Mouse (Mus musculus) midbrain, embryonic 16.5 days (tissue): ENCODE measurements around the gene Fzd7. TPM values are rescaled to one million over a fixed set of nuclear protein-coding genes. Genes with fewer than 3 reads are reported as not detected.
"Not testable (repeated sequence)": the region's sequence is repeated elsewhere in the genome, so short reads cannot be mapped to it uniquely, and the experiment has no call there.

Experiments used
- ATAC-seq: fragments of 200-750 bp; cut with Nextera tagmentation; 2 replicates; pipeline ENCODE4 v1.8.0; 2017; ENCODE audit warnings: moderate TSS enrichment
- H3K27ac ChIP-seq: fragments of 300-500 bp; sonication (generic); 2 replicates; pipeline ENCODE4 v1.5.1; 2014; ENCODE audit warnings: mild to moderate bottlenecking, low read length, mixed read lengths
- H3K27me3 ChIP-seq: fragments of 300-500 bp; sonication (generic); 2 replicates; pipeline ENCODE4 v1.6.1; 2014; ENCODE audit warnings: low read depth, low read length, mixed read lengths; ENCODE audit not compliant: control insufficient read depth, insufficient read depth
- H3K36me3 ChIP-seq: fragments of 300-500 bp; sonication (generic); 2 replicates; pipeline ENCODE4 v1.6.1; 2014; ENCODE audit warnings: mild to moderate bottlenecking, low read length, moderate library complexity, mixed read lengths; ENCODE audit not compliant: control insufficient read depth, insufficient read depth
- H3K4me1 ChIP-seq: fragments of 300-500 bp; sonication (generic); 2 replicates; pipeline ENCODE4 v1.6.1; 2014; ENCODE audit warnings: mild to moderate bottlenecking, low read length, mixed read lengths; ENCODE audit not compliant: control insufficient read depth, insufficient read depth
- H3K4me2 ChIP-seq: fragments of 300-500 bp; sonication (generic); 2 replicates; pipeline ENCODE4 v1.6.1; 2014; ENCODE audit warnings: mild to moderate bottlenecking, low read length, mixed read lengths
- H3K4me3 ChIP-seq: fragments of 300-500 bp; sonication (generic); 2 replicates; pipeline ENCODE4 v1.5.1; 2014; ENCODE audit warnings: low read depth, mild to moderate bottlenecking, low read length, moderate library complexity, mixed read lengths
- H3K9ac ChIP-seq: fragments of 300-500 bp; sonication (generic); 2 replicates; pipeline ENCODE4 v1.6.1; 2014; ENCODE audit warnings: low read depth, low read length, mixed read lengths
- H3K9me3 ChIP-seq: fragments of 300-500 bp; sonication (generic); replicated peaks from 2 replicates; pipeline ENCODE4 v1.6.1; 2014; ENCODE audit warnings: mild to moderate bottlenecking, low read length, mixed read lengths; ENCODE audit not compliant: control insufficient read depth, poor library complexity, severe bottlenecking
- WGBS: fragments of 180-500 bp; shearing (Covaris S2); extraction: QIAGEN DNeasy Blood & Tissue Kit; methylation state at CpG from one replicate; pipeline ENCODE4 v1.1.7; 2014; 5-methylcytosine and 5-hydroxymethylcytosine counted together
- polyA plus RNA-seq: library from polyadenylated mRNA; unstranded; fragments of >200 nt; fragmentation: Nextera tagmentation; extraction: Ambion mirVana; gene quantifications from 2 replicates; pipeline ENCODE4 v1.2.1, GENCODE M21; 2015

Gene Fzd7
- polyA plus RNA-seq = 2.6 and 3.2 TPM in 2 replicates

DNA sequence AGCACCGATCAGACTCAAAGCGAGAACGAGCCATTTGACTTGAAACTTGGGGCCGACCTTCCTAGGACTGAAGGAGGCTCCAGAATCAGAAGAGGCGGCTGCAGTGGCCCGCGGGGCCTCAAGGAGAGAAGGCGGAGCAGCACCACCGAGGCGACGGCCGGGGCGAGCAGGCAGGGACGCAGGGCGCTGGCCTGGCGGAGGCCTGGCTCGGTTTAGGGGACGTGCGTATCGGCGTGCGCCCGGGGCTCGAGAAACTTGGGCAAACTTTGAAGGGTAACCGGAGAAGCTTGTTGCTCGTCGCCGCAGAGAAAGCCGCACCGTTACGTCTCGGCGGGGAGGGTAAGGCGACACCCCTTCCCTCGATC, at the start of gene Fzd7:
Gene Fzd7, plus strand, starts transcription at position 94 of the 365 bp plus-strand sequence.
- peak within 1 kb of the TSS; percentile 60 for H3K9ac ChIP-seq
- peak within 1 kb of the TSS; percentile 30 for H3K27ac ChIP-seq
- no peaks in the 10 kb centered on the region for H3K9me3 ChIP-seq
- peaks cover 24% of the 10 kb centered on the region for H3K4me1 ChIP-seq
- ATAC-seq = peak; percentile 13; the same call in 1 of the 2 replicates
- peak within 1 kb of the TSS; percentile 96 for H3K4me2 ChIP-seq
- peaks cover 3% of the 10 kb centered on the region for H3K27me3 ChIP-seq
- H3K4me3 ChIP-seq = peak within 1 kb of the TSS; percentile 52
- H3K36me3 ChIP-seq = no peaks in the 10 kb centered on the region
- WGBS = 0% methylated on average over 35 of the region's 35 CpGs

DNA sequence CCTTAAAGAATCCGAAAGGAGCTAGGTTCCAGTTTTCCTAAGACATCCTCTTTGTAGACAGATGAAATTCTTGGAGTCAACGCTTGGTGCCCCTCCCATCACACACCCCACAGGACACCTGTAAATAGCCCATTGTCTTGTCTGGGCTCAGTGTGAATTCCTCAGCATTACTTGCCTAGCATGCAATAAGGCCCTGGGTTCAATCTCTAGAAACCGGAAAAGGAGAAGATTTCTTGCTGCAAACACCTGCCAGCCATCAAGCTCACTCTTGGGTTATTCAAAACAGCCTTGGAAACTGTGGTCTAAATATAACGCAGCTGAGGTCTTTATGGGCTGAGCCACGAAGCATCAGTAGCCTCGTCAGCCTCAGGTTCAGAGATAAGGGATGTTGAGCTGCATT, 48.9 kb upstream of the Fzd7 start:
- Histone ChIP-seq H3K36me3 (no peaks in the 10 kb centered on the region), H3K4me1 (peaks cover 6% of the 10 kb centered on the region), H3K27ac (no peak overlapping the region), H3K27me3 (no peaks in the 10 kb centered on the region), H3K4me2 (no peak overlapping the region), H3K4me3 (no peak overlapping the region), H3K9ac (no peak overlapping the region), H3K9me3 (no peaks in the 10 kb centered on the region)
- 83% methylated on average over 6 of the region's 6 CpGs for WGBS
- ATAC-seq = no peak

DNA sequence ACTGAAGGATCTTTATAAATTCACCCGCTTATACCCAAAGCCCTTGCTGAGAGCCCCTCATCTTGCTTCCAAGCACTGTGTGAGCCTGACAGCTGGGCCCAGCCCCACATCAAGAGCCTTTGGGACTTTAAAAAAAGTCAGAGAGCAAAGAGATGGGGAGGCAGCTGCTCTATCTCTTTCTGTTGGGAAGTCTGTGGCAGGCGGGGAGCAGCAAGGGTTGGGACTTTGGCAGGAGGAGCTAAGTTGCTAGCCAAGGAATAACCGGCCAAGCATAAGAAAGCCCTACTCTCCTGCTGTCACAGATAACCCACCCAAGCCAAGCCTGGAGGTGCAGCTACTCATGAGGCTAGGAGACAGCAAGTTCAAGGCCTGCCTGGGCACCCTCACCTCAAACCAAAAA, 48.2 kb upstream of the Fzd7 start:
- Histone ChIP-seq H3K4me3 (no peak overlapping the region), H3K36me3 (no peaks in the 10 kb centered on the region), H3K27me3 (no peaks in the 10 kb centered on the region), H3K9ac (no peak overlapping the region), H3K4me2 (no peak overlapping the region), H3K27ac (no peak overlapping the region), H3K9me3 (no peaks in the 10 kb centered on the region), H3K4me1 (peaks cover 7% of the 10 kb centered on the region)
- ATAC-seq = no peak
- 55% methylated on average over 3 of the region's 3 CpGs for WGBS

DNA sequence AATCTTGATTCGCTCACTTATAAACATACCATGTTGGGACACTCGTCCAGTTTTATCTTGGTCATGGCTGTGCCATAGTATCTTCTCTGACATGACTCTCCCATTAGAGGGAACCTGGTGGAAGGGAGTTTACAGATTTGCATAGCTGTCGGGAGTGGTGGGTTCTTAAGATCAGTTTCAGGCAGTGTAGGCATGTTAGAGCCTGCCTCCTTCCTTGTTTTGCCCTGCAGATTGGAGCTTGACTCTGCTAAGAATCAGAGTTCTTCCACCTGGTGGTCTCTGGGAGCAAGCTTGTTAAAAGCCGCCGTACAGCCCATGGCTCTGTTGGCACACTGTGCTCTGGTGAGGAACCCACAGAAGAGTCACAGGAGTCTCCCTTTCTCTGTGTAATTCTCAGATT, 47.0 kb upstream of the Fzd7 start:
- 93% methylated on average over 5 of the region's 5 CpGs for WGBS
- no peaks in the 10 kb centered on the region for H3K27me3 ChIP-seq
- ATAC-seq = no peak
- H3K4me1 ChIP-seq = peaks cover 7% of the 10 kb centered on the region
- no peaks in the 10 kb centered on the region for H3K36me3 ChIP-seq
- H3K4me3 ChIP-seq = no peak overlapping the region
- no peak overlapping the region for H3K4me2 ChIP-seq
- no peak overlapping the region for H3K9ac ChIP-seq
- no peaks in the 10 kb centered on the region for H3K9me3 ChIP-seq
- H3K27ac ChIP-seq = no peak overlapping the region

DNA sequence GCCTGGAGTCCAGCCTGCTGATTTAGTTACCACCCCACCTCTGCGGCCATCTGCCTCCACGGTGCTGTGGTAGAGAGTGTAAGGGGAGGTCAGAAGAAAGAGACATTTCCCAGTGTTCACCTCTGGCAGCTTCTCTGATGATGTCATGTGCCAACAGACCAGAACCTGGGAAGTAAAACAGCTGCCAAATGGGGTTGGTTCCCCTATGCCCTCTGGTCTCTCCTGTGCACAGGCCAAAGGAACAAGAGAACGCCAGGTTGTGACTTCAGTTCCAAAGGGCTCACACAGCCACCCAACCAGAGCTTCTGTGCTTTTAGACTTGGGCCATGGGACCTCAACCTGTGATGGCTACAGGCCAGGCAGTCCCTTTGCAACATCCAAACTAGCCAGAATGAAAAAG, 45.9 kb upstream of the Fzd7 start:
- WGBS = 90% methylated on average over 3 of the region's 3 CpGs
- H3K9ac ChIP-seq = no peak overlapping the region
- H3K4me1 ChIP-seq = peaks cover 7% of the 10 kb centered on the region

DNA sequence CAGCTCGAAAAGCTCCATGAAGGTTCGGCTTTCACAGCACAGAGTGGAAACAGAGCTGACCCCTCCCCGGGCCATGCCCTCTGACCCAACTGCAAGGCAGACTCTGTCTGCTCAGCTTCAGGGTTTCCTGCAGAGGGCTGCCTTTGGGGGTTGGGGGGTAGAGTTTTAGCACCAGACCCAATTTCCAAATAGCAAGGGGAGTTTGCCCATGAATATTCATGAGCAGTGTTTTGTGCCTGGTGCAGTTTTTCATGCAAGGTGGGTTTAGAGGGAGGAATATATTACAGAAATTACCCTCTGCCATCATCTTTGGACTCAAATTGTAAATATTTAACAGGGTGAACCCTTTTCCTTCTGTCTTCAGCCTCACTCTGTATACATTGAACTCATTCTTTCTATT, 44.3 kb upstream of the Fzd7 start:
- H3K9me3 ChIP-seq = no peaks in the 10 kb centered on the region
- H3K4me1 ChIP-seq = peaks cover 7% of the 10 kb centered on the region
- ATAC-seq = 0 out of 2 replicates have a peak, but pooled peaks have one; percentile 49
- H3K4me2 ChIP-seq = no peak overlapping the region
- no peaks in the 10 kb centered on the region for H3K27me3 ChIP-seq
- H3K9ac ChIP-seq = no peak overlapping the region
- WGBS = 25% methylated on average over 3 of the region's 3 CpGs
- H3K4me3 ChIP-seq = no peak overlapping the region
- H3K36me3 ChIP-seq = no peaks in the 10 kb centered on the region
- H3K27ac ChIP-seq = no peak overlapping the region

More for the DNA sequence above, 45.9 kb upstream of the Fzd7 start:
- Histone ChIP-seq H3K27ac (no peak overlapping the region), H3K27me3 (no peaks in the 10 kb centered on the region), H3K4me3 (no peak overlapping the region), H3K9me3 (no peaks in the 10 kb centered on the region), H3K36me3 (no peaks in the 10 kb centered on the region), H3K4me2 (no peak overlapping the region)
- ATAC-seq = no peak

DNA sequence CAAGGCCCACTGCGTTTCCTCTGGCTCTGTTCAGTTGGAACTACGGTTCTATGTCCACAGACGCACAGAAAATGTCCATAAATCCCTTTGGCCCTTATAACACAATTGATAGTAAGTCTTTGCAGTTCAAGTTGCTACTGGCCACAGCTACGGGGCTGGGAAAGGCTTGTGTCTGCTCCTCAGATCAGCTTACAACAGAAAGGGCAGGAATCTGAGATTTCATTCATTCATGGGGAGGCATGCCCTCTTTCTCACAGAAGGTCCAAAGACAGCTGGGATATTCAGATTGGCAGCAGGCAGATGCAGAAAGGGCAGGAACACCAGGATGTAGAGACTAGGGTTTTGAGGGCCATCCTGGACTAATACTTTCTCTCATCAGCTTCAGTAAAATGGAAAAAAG, 43.9 kb upstream of the Fzd7 start:
- Histone ChIP-seq H3K9ac (no peak overlapping the region), H3K27ac (no peak overlapping the region), H3K27me3 (no peaks in the 10 kb centered on the region), H3K4me3 (no peak overlapping the region), H3K9me3 (no peaks in the 10 kb centered on the region), H3K4me1 (peaks cover 7% of the 10 kb centered on the region), H3K4me2 (no peak overlapping the region), H3K36me3 (no peaks in the 10 kb centered on the region)
- WGBS = 39% methylated on average over 4 of the region's 4 CpGs
- no peak for ATAC-seq

DNA sequence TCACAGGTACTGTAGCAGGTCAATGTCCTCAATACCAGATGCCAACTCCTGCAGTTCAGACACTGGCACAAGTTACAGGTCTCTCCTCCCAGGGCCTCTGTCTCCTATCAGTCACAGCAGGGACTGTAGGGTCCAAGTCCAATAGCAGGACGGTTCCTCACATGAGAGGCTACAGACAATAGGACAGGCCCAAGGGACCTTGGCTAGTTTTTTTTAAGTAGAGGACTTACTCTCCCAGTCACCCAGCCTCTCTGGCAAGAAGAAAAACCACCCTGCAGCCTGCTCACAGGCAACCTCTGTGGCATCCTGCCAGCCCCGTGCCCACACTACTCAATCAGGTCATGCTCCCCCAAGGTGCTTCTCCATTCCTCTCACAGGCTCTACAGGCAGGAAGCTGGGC, 43.0 kb upstream of the Fzd7 start:
- no peak overlapping the region for H3K4me3 ChIP-seq
- H3K27ac ChIP-seq = no peak overlapping the region
- H3K36me3 ChIP-seq = no peaks in the 10 kb centered on the region
- H3K4me1 ChIP-seq = peaks cover 7% of the 10 kb centered on the region
- no peak overlapping the region for H3K9ac ChIP-seq
- no peak for ATAC-seq
- H3K9me3 ChIP-seq = no peaks in the 10 kb centered on the region
- no peak overlapping the region for H3K4me2 ChIP-seq
- WGBS = 61% methylated on average over 2 of the region's 2 CpGs
- no peaks in the 10 kb centered on the region for H3K27me3 ChIP-seq

DNA sequence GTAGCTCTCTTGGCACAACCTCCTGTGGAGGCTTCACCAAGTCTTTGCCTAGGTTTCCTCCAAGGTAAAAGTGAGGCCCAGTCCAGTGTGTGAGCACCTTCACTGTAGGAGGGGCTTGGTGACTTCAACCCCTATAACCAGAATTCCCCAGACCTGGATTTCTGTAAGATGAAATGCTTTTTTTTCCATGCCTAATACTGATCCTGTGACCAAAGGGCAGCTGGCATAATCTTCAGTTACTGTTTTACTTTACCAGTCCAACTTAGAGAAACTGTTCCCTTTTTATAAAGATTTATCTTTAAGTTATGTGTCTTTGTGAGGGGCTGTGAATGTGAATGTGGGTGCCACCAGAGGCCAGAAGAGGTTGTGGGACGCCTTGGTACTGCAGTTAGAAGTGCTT, 42.3 kb upstream of the Fzd7 start:
- no peak for ATAC-seq
- Histone ChIP-seq H3K4me3 (no peak overlapping the region), H3K27me3 (no peaks in the 10 kb centered on the region), H3K9ac (no peak overlapping the region), H3K27ac (no peak overlapping the region), H3K36me3 (no peaks in the 10 kb centered on the region), H3K4me1 (peaks cover 7% of the 10 kb centered on the region), H3K9me3 (no peaks in the 10 kb centered on the region), H3K4me2 (no peak overlapping the region)
- WGBS = 96% methylated on average over 1 of the region's 1 CpGs

DNA sequence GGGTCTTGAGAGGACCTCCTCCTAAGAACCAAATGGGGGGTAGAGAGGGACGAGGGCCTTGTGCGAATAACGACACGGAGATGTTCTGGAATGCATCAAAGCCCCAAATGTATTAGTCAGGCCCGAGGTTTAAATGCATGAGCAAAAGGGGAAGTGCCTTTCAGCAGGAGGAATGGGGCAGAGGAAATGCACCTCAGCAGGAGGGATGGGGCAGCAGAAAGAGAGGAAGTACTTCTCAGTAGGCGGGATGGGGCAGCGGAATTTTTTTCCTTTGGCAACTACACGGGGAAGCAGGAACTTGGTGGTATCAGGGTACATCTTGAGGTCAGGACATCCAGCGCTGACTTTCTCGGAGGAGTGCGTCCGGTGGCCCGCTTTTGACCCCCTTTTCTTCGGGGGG, 39.5 kb upstream of the Fzd7 start:
- H3K36me3 ChIP-seq, H3K4me3 ChIP-seq, H3K27me3 ChIP-seq, H3K9me3 ChIP-seq, H3K9ac ChIP-seq, H3K27ac ChIP-seq, H3K4me1 ChIP-seq, ATAC-seq, H3K4me2 ChIP-seq: not testable (repeated sequence)
- WGBS = 92% methylated on average over 14 of the region's 14 CpGs
